Mouse (Mus musculus) retina, postnatal 7 days (tissue): ENCODE measurements around the gene Chic2.

Source experiments
- DNase-seq: peaks from one replicate; pipeline ENCODE4 v3.0.0-alpha.2; 2012; ENCODE audit warnings: low read depth, low spot score

Gene Chic2

GRCm38 (mm10) chr5:74975507-74975906 lies 69.1 kb downstream of the Chic2 start:
- no peak for DNase-seq

GRCm38 (mm10) chr5:74974726-74975411 lies 69.7 kb downstream of the Chic2 start:
- DNase-seq: no peak

- DNase-seq: no peak
Observed at GRCm38 (mm10) chr5:74974061-74974581, 70.5 kb downstream of the Chic2 start.

GRCm38 (mm10) chr5:74971418-74971817 lies 73.2 kb downstream of the Chic2 start:
- no peak for DNase-seq

GRCm38 (mm10) chr5:74969341-74969740 lies 75.2 kb downstream of the Chic2 start:
- no peak for DNase-seq

- DNase-seq: no peak
Observed at GRCm38 (mm10) chr5:74967882-74968281, 76.7 kb downstream of the Chic2 start.

- DNase-seq: no peak
Observed at GRCm38 (mm10) chr5:74966891-74967290, 77.7 kb downstream of the Chic2 start.

GRCm38 (mm10) chr5:74962771-74963170 lies 81.8 kb downstream of the Chic2 start:
- DNase-seq: no peak

GRCm38 (mm10) chr5:74960840-74961543 lies 83.6 kb downstream of the Chic2 start:
- DNase-seq: peak; percentile 42

- DNase-seq: no peak
Observed at GRCm38 (mm10) chr5:74960306-74960705, 84.3 kb downstream of the Chic2 start.

- no peak for DNase-seq
Observed at GRCm38 (mm10) chr5:74957293-74958076, 87.1 kb downstream of the Chic2 start.

GRCm38 (mm10) chr5:74956335-74956734 lies 88.2 kb downstream of the Chic2 start:
- no peak for DNase-seq

GRCm38 (mm10) chr5:74955565-74955964 lies 89.0 kb downstream of the Chic2 start:
- DNase-seq: no peak

GRCm38 (mm10) chr5:74952938-74953337 lies 91.6 kb downstream of the Chic2 start:
- no peak for DNase-seq

GRCm38 (mm10) chr5:74951375-74951774 lies 93.2 kb downstream of the Chic2 start:
- no peak for DNase-seq

GRCm38 (mm10) chr5:74949298-74949697 lies 95.3 kb downstream of the Chic2 start:
- no peak for DNase-seq

GRCm38 (mm10) chr5:74948482-74948881 lies 96.1 kb downstream of the Chic2 start:
- no peak for DNase-seq
